Mouse (Mus musculus) thymus, adult 2 months (tissue): ENCODE measurements around the gene Cdh3. TPM values are rescaled to one million over a fixed set of nuclear protein-coding genes. Genes with fewer than 3 reads are reported as not detected.

Experiments used
- DNase-seq: peaks from one replicate; pipeline ENCODE4 v3.0.0; 2021
- H3K27ac ChIP-seq: fragments of 200-500 bp; 2 replicates; pipeline ENCODE4 v1.5.1; 2012; ENCODE audit warnings: low read length, control low read depth; ENCODE audit not compliant: control insufficient read depth, insufficient read depth
- H3K27me3 ChIP-seq: fragments of 200-500 bp; 2 replicates; pipeline ENCODE4 v1.6.1; 2012; ENCODE audit warnings: mild to moderate bottlenecking, low read length, moderate library complexity, mixed read lengths; ENCODE audit not compliant: control insufficient read depth, insufficient read depth
- H3K36me3 ChIP-seq: fragments of 200-500 bp; 2 replicates; pipeline ENCODE4 v1.6.1; 2012; ENCODE audit warnings: mild to moderate bottlenecking, low read length, moderate library complexity; ENCODE audit not compliant: control insufficient read depth, insufficient read depth
- H3K4me1 ChIP-seq: fragments of 200-500 bp; replicated peaks from 2 replicates; pipeline ENCODE4 v1.6.1; 2012; ENCODE audit warnings: low read length; ENCODE audit not compliant: control insufficient read depth, insufficient read depth
- H3K4me3 ChIP-seq: fragments of 200-500 bp; 2 replicates; pipeline ENCODE4 v1.5.1; 2012; ENCODE audit warnings: mild to moderate bottlenecking, low read length, control low read depth, moderate library complexity; ENCODE audit not compliant: control insufficient read depth, insufficient read depth
- CTCF ChIP-seq: fragments of 200-500 bp; IDR thresholded peaks from 2 replicates; pipeline ENCODE4 v1.5.1; 2012; ENCODE audit warnings: mild to moderate bottlenecking, control low read depth, low read length, moderate library complexity, borderline replicate concordance; ENCODE audit not compliant: control insufficient read depth, poor library complexity, insufficient read depth; ENCODE audit errors: extremely low read depth
- POLR2A ChIP-seq: fragments of 200-500 bp; IDR thresholded peaks from 2 replicates; pipeline ENCODE4 v1.6.1; 2012; ENCODE audit warnings: mild to moderate bottlenecking, low read length, control low read depth, moderate library complexity; ENCODE audit not compliant: control insufficient read depth, poor library complexity, insufficient read depth; ENCODE audit errors: extremely low read depth
- WGBS: fragments of 180-500 bp; shearing (Covaris S2); methylation state at CpG from one replicate; pipeline ENCODE4 v1.1.7; 2018; 5-methylcytosine and 5-hydroxymethylcytosine counted together
- polyA plus RNA-seq: library from polyadenylated mRNA; depleted of rRNA; stranded (reverse); fragments of >200 nt; gene quantifications from 2 replicates; pipeline ENCODE4 v1.2.3, GENCODE M21; 2012

Cdh3 gene
- polyA plus RNA-seq, 1 experiment: 8.2 TPM

GRCm38 (mm10) chr8:106511531-106512041, 895 bp downstream of the Cdh3 start:
- no peak for TF ChIP-seq POLR2A
- no peak for TF ChIP-seq CTCF
- Histone ChIP-seq H3K27me3 (peaks cover 14% of the 10 kb centered on the region), H3K4me3 (peak overlapping the region; percentile 22), H3K4me1 (peaks cover 8% of the 10 kb centered on the region; the same call in 1 of the 2 replicates), H3K27ac (no peak overlapping the region), H3K36me3 (no peaks in the 10 kb centered on the region)
- WGBS: 9% methylated on average over 30 of the region's 30 CpGs
- DNase-seq: no peak

DNA sequence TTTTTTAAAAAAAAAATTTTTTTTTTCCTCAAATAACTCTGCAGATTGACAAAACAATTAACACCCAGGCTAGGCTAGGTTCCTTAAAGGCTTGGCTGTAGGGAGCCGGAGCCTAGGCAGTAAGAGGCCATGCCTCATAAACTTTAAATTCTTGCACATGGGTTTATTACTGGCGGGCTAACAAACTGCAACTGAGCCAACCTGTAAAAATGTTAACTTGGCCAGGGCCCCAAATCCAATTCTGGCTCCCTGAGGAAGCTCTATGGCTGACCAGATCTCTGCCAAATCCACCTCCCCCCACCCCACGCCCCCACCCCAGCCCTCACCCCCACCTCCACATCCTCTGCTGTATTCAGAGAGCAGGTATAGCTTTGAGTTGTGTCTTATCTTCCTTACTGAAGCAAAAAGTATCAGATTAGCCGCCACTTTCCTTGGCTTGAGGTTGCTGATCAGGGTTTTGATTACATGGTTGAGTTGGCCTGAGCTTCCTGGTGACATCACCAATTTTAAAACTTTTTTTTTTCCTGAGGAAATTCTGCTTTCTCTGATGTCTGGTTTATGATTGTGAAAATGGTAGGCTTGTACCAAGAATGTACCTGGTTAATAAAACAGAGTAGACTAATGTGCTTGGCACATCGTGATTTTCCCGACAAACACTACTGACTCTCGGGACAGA, 1.9 kb downstream of the Cdh3 start:
- no peaks in the 10 kb centered on the region for H3K36me3 ChIP-seq
- no peak for TF ChIP-seq CTCF
- TF ChIP-seq POLR2A: no peak
- H3K27ac ChIP-seq: no peak overlapping the region
- WGBS: 77% methylated on average over 7 of the region's 7 CpGs
- peaks cover 8% of the 10 kb centered on the region; the same call in 1 of the 2 replicates for H3K4me1 ChIP-seq
- H3K4me3 ChIP-seq: no peak overlapping the region
- H3K27me3 ChIP-seq: peaks cover 14% of the 10 kb centered on the region
- DNase-seq: no peak

DNA sequence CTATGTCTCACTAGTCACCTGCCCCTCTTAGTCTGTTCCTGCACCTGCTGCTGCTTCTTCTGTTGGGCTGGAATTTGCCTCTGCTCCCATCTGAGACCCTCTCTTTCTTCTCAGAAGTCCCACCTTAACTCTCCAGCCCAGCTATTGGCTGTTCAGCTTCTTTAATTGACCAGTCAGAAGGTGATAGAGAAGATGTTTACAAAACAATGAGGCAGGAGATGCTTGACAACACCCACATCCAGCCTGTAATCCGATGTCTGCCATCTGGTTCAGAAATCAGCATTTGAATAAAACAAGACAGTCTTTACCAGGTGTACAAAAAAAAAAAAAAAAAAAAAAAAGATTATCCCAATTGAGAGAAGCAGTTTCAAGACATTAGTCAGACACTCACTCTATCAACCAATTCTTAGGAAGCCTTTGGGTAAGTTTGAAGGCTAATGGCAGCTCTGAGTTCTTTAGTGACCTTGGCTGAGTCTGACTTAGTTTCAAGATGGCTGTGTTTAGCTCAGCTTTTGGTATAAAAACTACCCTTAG, 5.3 kb downstream of the Cdh3 start:
- Histone ChIP-seq H3K4me1 (peaks cover 1% of the 10 kb centered on the region; the same call in 1 of the 2 replicates), H3K36me3 (no peaks in the 10 kb centered on the region), H3K4me3 (no peak overlapping the region), H3K27me3 (peaks cover 8% of the 10 kb centered on the region), H3K27ac (no peak overlapping the region)
- 68% methylated on average over 1 of the region's 1 CpGs for WGBS
- TF ChIP-seq POLR2A (no peak), CTCF (no peak)
- DNase-seq: no peak

- H3K27me3 ChIP-seq: peaks cover 3% of the 10 kb centered on the region
- DNase-seq: no peak
- H3K4me1 ChIP-seq: no peaks in the 10 kb centered on the region
- H3K4me3 ChIP-seq: no peak overlapping the region
- TF ChIP-seq CTCF (no peak), POLR2A (no peak)
- 33% methylated on average over 2 of the region's 2 CpGs for WGBS
- H3K36me3 ChIP-seq: no peaks in the 10 kb centered on the region
- no peak overlapping the region for H3K27ac ChIP-seq
Observed at GRCm38 (mm10) chr8:106516581-106516980, 5.9 kb downstream of the Cdh3 start.

DNA sequence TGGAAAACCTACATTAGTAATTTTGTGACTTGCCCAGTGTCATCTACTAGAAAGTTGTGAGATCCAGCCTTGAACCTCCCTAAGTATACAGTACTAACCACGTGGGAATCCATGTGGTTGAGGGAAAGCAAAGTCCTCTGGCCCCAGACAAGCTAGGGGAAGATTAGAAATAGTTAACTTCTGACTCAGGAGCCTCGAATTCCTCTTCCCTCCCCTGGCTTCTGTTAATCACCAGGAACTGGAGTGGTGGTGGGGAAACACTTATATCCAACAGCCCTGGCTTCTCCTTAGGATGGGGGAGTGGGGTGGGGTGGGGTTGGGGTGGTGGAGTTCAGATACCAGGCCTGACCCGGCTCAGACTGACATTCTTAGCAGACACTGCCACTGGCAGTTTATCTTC, 8.1 kb downstream of the Cdh3 start:
- Histone ChIP-seq H3K36me3 (no peaks in the 10 kb centered on the region), H3K27me3 (no peaks in the 10 kb centered on the region), H3K4me1 (no peaks in the 10 kb centered on the region), H3K4me3 (no peak overlapping the region), H3K27ac (no peak overlapping the region)
- WGBS: 52% methylated on average over 3 of the region's 3 CpGs
- DNase-seq: no peak
- TF ChIP-seq POLR2A: no peak
- no peak for TF ChIP-seq CTCF

DNA sequence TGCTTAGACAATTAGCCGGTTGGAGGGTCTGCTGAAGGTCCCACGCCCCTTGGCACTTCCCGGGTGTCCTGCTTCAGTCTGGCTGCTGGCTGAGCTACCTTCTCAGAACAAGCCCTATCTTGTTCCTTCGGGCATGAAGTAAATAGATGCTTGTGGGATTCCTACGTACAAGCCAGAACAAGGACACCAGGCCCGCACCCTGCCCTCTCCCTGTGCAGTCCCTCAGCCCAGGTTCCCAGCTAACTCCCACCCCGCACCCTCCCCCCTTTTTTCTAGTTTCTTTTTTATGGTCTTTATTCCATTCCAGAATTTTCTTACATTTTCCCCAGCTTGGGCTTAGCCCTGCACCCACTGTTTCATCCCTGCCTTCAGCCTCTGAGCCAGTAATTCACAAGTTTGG, 9.9 kb downstream of the Cdh3 start:
- Histone ChIP-seq H3K36me3 (no peaks in the 10 kb centered on the region), H3K4me1 (no peaks in the 10 kb centered on the region), H3K27ac (no peak overlapping the region), H3K4me3 (no peak overlapping the region), H3K27me3 (no peaks in the 10 kb centered on the region)
- no peak for DNase-seq
- TF ChIP-seq POLR2A: no peak
- TF ChIP-seq CTCF: no peak
- WGBS: 92% methylated on average over 7 of the region's 7 CpGs
